Mouse (Mus musculus): ENCODE measurements at regions not wholly inside any gene's neighbourhood (a gene's known extent, or its start where the extent isn't known, plus 50 kb on each side); places are given as distances from the start of the nearest gene placed in this dataset.

- no peak for DNase-seq (ENCODE audit: extremely low spot score in 1 of 2, low spot score in 1 of 2)
These were observed 275.6 kb upstream of the Castor2 start for GRCm38 (mm10) chr5:133823871-133824270.

GRCm38 (mm10) chr5:133821273-133821672, 278.2 kb upstream of the Castor2 start:
- no peak for DNase-seq (ENCODE audit: extremely low spot score in 1 of 2, low spot score in 1 of 2)

- DNase-seq (ENCODE audit: extremely low spot score in 1 of 2, low spot score in 1 of 2) = no peak
These were observed 284.0 kb upstream of the Castor2 start for GRCm38 (mm10) chr5:133815462-133815861.

- peak in 1 of 2 experiments; percentile 14 for DNase-seq (ENCODE audit: extremely low spot score in 1 of 2, low spot score in 1 of 2)
These were observed 285.1 kb upstream of the Castor2 start for GRCm38 (mm10) chr5:133814436-133814835.

- DNase-seq (ENCODE audit: extremely low spot score in 1 of 2, low spot score in 1 of 2) = no peak
These were observed 287.3 kb upstream of the Castor2 start for GRCm38 (mm10) chr5:133812216-133812615.

GRCm38 (mm10) chr5:133806891-133807290, 292.6 kb upstream of the Castor2 start:
- DNase-seq (ENCODE audit: extremely low spot score in 1 of 2, low spot score in 1 of 2) = peak in 1 of 2 experiments; percentile 19

GRCm38 (mm10) chr5:133802001-133802400, 297.5 kb upstream of the Castor2 start:
- no peak for DNase-seq (ENCODE audit: extremely low spot score in 1 of 2, low spot score in 1 of 2)

- DNase-seq (ENCODE audit: extremely low spot score in 1 of 2, low spot score in 1 of 2) = peak; percentile 47 to 74
These were observed 303.9 kb upstream of the Castor2 start for GRCm38 (mm10) chr5:133795638-133796037.

GRCm38 (mm10) chr5:133790726-133791125, 308.8 kb upstream of the Castor2 start:
- DNase-seq (ENCODE audit: extremely low spot score in 1 of 2, low spot score in 1 of 2) = no peak

- no peak for DNase-seq (ENCODE audit: extremely low spot score in 1 of 2, low spot score in 1 of 2)
These were observed 311.5 kb upstream of the Castor2 start for GRCm38 (mm10) chr5:133788006-133788405.

- no peak for DNase-seq (ENCODE audit: extremely low spot score in 1 of 2, low spot score in 1 of 2)
These were observed 312.0 kb upstream of the Castor2 start for GRCm38 (mm10) chr5:133787491-133787890.

- no peak for DNase-seq (ENCODE audit: extremely low spot score in 1 of 2, low spot score in 1 of 2)
These were observed 322.9 kb upstream of the Castor2 start for GRCm38 (mm10) chr5:133776591-133776990.

GRCm38 (mm10) chr5:133774116-133774515, 325.4 kb upstream of the Castor2 start:
- no peak for DNase-seq (ENCODE audit: extremely low spot score in 1 of 2, low spot score in 1 of 2)

- DNase-seq (ENCODE audit: extremely low spot score in 1 of 2, low spot score in 1 of 2) = no peak
These were observed 330.7 kb upstream of the Castor2 start for GRCm38 (mm10) chr5:133768856-133769255.

GRCm38 (mm10) chr5:133757817-133758216, 341.7 kb upstream of the Castor2 start:
- DNase-seq (ENCODE audit: extremely low spot score in 1 of 2, low spot score in 1 of 2) = no peak

GRCm38 (mm10) chr5:133754180-133754579, 345.3 kb upstream of the Castor2 start:
- no peak for DNase-seq (ENCODE audit: extremely low spot score in 1 of 2, low spot score in 1 of 2)

GRCm38 (mm10) chr5:133753461-133754160, 345.9 kb upstream of the Castor2 start:
- DNase-seq (ENCODE audit: extremely low spot score in 1 of 2, low spot score in 1 of 2) = peak in 1 of 2 experiments; percentile 7

- no peak for DNase-seq (ENCODE audit: extremely low spot score in 1 of 2, low spot score in 1 of 2)
These were observed 352.6 kb upstream of the Castor2 start for GRCm38 (mm10) chr5:133746960-133747359.

GRCm38 (mm10) chr5:133746411-133746810, 353.1 kb upstream of the Castor2 start:
- no peak for DNase-seq (ENCODE audit: extremely low spot score in 1 of 2, low spot score in 1 of 2)

GRCm38 (mm10) chr5:133744136-133744535, 355.4 kb upstream of the Castor2 start:
- DNase-seq (ENCODE audit: extremely low spot score in 1 of 2, low spot score in 1 of 2) = no peak

- DNase-seq (ENCODE audit: extremely low spot score in 1 of 2, low spot score in 1 of 2) = no peak
These were observed 355.9 kb upstream of the Castor2 start for GRCm38 (mm10) chr5:133743606-133744005.

GRCm38 (mm10) chr5:133731871-133732270, 367.6 kb upstream of the Castor2 start:
- no peak for DNase-seq (ENCODE audit: extremely low spot score in 1 of 2, low spot score in 1 of 2)

Data from layer of hippocampus, postnatal 25 days (tissue).